Mouse (Mus musculus) gastrocnemius, adult 18-20 months (tissue): ENCODE data around the gene Zfp644. TPM values are rescaled to one million over a fixed set of nuclear protein-coding genes. Genes with fewer than 3 reads are reported as not detected.

Experiments used
- DNase-seq: peaks from one replicate; pipeline ENCODE4 v3.0.0; 2021; ENCODE audit warnings: low spot score
- total RNA-seq, 2 experiments: library from RNA; stranded (reverse); gene quantifications; 2 replicates each; pipeline ENCODE4 v1.2.3; 2021

Zfp644 gene
- total RNA-seq, 2 experiments from 2014 or later = 47.2 to 48.8 TPM

DNA sequence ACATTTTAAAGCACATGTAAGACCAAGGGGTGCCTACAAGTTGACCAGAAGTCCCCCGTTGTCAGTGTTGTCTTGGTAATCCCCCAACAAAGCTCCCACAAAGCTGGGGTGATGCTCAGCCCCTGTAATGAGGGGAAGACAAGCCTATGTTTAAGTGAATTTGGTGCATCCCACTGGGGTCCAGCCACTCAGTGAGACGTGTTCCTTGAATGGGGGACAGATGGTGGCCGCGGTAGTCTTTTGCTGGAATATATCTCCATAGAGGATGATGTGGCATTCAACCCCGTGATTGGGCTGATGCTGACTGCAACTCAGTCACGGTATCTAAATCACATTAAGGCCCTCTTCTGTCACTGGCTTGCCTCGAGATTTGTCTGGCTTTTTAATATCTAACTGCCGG lies 97.6 kb downstream of the Zfp644 start:
- DNase-seq = no peak

DNA sequence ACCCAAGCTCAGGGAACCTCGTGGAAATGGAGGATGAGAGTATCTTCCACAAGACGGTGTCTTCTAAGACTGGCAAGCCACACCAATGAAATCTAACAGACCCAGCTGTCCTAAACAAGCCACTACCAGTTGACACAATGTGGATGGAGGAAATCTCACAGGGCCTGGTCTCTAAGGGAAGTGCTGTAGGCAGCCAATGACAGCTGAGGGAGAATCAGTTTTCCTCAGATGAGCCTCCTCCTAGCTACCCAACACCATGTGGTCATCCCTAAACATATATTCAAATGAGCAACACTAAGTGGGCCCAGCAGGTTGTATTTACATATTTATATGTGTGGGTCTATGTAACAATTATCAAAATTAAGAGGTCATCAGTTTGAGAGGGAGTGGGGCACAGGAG lies 99.6 kb downstream of the Zfp644 start:
- no peak for DNase-seq

DNA sequence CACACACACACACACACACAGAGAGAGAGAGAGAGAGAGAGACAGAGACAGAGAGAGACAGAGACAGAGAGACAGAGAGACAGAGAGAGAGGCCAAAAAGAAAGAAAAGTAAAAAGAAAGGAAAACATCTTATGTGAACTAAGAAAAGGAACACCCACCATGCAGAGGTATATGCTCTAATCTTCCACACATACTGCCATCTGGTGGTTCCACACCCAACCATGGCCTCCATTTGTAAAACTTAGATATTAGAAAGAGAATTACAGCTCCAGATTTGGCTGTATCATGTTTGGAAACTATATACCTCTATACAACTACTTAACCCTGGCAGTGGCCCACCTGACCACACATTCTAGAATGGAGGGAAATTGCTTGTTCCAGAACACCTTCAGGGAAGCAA lies 102.7 kb downstream of the Zfp644 start:
- no peak for DNase-seq

DNA sequence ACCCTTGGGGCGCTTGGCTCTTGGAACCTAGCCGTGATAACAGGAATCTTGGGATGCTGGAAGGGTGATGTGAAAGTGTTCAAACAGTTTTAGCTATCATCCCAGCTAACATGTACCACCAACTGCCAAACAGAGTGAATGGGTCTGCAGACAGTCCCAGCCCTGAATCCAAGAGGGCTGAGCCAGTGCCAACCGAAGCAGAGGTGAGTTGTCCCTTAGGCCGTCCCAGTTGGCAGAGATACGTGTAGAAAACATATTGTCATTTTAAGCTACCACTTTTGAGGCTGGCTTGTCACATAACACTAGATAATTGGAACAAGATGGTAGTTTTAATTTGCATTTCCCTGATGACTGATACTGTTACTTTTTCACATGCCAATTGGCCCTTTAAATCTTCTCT lies 106.4 kb downstream of the Zfp644 start:
- DNase-seq = no peak

DNA sequence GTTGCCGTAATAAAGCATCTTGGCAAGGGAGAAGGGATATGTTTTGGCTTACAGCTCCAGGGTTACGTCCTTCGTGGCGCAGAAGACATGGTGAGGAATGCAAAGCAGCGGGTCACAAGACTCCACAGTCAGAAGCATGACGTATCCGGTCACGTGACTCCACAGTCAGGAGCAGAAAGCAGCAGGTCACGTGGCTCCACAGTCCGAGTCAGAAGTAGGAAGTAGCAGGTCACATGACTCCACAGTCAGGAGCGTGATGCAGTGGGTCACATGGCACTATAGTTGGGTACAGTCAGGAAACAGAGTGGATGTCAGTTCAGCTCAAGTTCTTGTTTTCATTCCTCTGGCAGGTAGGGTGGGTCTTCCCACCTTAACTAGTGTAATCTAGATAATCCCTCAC lies 107.4 kb downstream of the Zfp644 start:
- no peak for DNase-seq

DNA sequence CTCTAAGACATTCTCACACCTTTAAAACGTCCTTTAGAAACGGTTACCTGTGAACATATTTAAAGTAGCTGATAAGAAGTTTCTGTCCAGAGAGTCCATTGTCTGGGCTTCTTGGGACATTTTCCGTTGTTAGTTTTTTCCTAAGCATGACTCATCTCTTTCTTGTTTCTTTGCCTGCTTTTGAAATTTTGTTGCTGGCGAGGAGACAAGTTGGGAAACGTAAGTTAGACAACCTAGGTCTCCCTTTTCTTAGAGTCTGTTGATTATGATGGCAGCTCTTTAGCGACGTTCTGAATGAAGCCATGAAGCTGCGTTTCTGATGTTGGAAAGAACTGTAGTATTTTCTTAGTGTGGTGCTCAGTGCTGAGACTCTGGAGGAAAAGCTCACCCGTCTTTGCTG lies 108.1 kb downstream of the Zfp644 start:
- no peak for DNase-seq

DNA sequence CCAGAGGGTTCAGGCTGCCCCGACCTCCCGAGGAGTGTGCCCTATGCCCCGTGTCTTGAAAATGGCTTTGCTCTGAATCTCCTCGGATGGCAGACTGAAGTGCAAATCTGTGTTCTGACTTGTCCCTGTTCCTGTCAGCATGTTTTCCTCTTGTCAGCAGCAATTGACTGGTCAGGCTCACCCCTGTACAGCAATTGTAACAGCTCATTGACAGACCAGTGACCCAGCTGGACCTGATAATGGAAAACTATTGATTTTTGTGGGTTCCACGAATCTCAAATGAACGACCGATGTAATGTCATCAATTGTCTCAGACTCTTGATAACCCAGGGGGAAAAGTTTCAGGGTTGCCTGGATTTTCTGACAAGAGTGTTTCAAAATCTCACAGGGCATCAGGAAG lies 116.1 kb downstream of the Zfp644 start:
- no peak for DNase-seq

DNA sequence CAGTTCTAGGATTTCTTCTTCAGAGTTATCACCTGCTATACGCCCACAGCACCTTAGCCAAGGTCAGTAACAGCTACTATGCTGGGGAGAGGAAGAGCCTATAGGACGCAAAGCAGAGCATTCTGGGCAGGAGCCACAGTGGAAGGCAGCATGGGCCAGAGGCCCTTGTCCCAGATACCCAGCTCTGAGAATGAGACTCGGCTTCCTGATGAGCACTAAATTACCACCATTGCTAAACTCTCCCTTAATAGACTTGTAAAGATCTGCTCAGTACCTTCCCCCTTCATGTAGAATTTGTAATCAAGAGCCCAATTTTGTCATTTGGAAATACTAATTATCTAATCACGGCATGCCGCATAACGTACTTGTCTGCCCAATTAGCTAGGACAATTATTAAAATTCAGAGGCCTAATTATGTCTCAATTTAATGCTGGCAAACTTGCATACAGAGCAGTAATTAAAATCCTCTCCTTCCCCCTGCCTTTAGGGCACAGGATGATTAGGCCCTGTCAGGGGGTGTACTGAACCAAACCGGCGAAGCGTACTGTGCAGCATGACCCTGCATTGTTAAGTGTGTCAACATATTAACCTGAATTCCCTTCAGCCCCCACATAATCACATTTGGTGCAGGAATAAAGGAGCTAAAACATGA lies 119.7 kb downstream of the Zfp644 start:
- DNase-seq = no peak

DNA sequence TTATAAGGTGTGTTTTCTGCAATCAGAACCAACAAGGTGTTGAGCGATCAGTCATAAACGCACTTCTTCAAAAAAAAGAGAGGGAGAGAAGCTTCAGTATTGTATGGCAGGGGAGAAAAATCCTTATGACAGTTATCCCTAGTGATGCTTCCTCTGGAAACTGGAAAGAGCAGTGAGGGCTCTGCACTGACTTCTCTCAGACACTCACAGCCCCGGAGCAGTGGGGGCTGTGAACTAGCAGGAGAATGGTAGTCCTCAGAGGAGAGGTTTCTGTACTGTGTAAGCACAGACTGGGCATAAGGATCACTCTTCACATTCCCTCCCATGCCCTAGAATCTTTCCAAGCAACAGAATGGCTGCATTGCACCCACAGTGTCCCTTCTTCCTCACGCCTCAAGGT lies 122.0 kb downstream of the Zfp644 start:
- DNase-seq = no peak

DNA sequence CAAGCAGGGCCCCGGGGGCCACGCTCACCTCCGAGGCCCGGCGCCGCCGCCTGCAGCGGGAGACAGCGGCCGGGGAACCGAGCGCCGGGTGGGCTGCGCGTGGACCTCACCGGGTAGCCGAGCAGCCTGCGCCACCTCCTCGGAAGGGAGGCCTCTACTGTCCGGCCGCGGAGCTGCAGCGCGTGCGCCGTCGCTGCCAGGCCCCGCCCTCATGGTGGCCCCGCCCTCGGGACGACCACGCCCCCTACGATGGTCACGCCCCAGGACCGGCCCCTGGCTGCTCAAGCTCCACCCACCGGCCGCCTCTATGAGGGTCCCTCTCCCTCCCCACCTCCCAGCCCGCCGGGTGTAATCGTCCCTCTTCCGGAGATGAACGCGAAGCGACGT lies 122.5 kb downstream of the Zfp644 start:
- peak; percentile 82 for DNase-seq

DNA sequence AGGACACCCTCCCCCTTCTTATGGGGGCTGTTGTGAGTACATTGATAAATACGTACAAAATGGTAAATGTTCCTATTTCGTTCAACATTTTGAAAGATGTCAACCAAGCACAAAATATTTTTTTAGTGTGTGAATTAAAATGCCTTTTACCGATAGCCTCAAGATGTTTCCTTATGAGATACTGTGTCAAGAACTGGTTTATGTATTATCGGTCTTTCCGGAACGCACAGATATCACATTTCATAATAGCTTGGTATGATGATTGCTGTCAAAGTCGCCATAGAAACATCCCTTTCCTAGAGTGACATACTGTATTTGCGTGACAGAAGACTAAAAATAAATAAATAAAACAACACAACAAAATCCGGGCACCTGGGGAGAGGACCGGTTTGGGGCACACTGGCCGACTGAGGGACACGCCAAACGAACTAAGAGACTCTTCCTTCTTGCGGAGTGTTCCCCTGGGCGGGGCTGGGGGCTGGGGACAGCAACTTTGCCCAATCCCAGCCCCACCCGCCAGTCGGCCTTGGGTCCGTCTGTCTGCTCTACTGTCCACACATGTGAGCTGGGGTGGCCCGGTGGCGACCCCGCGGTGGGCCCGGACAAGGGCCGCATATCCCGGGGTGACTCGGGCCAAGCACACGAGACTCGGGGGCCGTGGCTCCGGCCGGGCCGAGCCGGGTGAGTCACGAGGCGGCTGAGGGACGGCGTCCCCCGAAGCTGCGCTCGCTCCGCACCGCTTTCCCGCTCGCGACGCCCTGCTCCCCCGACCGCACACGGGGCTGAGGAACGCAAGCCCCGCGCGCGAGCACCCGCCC lies 123.1 kb downstream of the Zfp644 start:
- DNase-seq = no peak

Other genes starting within 250 kb of the Zfp644 start
- gene Barhl2, start 239.1 kb downstream of the Zfp644 start, total RNA-seq = not detected
- gene Gm17304, start 88.2 kb downstream of the Zfp644 start, total RNA-seq = not detected
- not detected for gene Hfm1, start 229.0 kb upstream of the Zfp644 start, total RNA-seq